Mouse (Mus musculus): ENCODE measurements at regions not wholly inside any gene's neighbourhood (a gene's known extent, or its start where the extent isn't known, plus 50 kb on each side); places are given as distances from the start of the nearest gene placed in this dataset.
"Not testable (repeated sequence)": the region's sequence is repeated elsewhere in the genome, so short reads cannot be mapped to it uniquely, and the experiment has no call there.

DNA sequence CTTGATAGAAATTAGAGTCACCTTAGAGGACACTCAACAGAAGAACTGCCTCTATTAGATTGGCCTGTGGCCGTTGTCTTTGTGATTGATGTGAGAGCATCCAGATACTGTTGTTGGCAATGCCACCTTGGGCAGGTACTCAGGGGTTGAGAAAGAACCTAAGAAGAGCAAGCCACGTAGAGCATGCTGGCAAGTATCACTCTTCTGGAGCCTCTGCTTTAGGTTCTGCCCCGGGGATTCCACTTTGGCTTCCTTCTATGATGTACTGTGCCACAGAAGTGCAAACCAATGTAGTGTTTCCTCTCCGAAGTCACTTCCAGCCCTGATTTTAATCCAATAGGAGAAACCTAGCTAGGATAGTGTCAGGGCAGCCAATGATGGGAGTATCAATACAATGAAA lies 98.3 kb upstream of the Fam84a start:
- DNase-seq (ENCODE audit: low read depth, low spot score) = no peak

DNA sequence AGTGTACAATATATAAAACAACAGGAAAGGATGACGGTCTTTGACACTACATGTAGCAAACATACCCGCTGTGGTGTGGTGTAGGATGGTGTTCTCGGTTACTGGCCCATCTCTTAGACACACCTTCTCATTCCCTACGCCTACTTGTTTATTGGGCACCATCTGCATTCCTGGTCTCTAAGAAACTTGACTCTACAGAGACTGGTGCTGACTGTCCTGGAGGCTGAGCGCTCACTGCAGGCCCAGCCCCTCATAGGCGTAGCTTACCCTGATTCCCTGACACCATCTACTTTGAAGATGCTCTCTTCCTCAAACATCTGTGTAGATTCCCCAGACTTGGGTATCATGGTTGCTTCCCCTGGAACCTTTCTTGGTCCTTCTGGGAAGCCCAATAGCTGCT lies 90.9 kb upstream of the Fam84a start:
- DNase-seq (ENCODE audit: low read depth, low spot score) = not testable (repeated sequence)

DNA sequence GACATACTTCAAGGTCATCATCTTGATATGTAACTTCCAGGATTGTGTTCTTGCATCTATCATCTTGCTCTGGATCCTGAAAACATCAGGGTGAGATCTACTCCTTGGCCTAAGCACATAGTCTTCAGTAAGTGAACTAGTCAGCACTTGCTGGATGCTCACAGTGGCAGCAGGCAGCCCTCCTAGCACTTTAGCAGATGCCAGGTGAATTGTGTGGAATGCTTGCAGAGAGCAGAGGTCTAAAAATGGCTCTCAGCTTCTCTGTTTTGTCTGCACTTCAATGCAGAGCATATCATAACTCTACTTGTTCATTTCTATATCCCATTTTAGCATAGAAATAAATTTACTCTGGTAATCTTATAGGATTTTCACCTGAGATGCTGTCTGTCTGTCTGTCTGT lies 85.8 kb upstream of the Fam84a start:
- DNase-seq (ENCODE audit: low read depth, low spot score) = no peak

DNA sequence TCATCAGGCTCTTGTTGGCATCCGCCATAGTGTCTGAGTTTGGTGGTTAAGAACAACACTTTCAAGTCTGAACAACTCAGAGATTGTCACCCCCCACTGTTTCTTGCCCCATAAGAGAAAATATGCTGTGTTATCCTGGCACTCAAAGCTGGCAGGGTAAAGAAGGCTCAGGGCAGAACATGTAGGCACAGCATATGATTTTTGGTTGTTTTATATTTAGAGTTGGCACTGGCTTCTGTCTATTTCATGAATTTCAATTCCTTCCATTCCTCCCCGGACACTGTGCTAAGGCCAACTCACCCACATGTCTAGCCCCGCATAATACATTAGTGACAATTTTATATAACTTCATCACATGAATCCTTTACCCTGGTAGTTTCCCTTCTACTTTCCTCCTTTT lies 83.5 kb upstream of the Fam84a start:
- no peak for DNase-seq (ENCODE audit: low read depth, low spot score)

DNA sequence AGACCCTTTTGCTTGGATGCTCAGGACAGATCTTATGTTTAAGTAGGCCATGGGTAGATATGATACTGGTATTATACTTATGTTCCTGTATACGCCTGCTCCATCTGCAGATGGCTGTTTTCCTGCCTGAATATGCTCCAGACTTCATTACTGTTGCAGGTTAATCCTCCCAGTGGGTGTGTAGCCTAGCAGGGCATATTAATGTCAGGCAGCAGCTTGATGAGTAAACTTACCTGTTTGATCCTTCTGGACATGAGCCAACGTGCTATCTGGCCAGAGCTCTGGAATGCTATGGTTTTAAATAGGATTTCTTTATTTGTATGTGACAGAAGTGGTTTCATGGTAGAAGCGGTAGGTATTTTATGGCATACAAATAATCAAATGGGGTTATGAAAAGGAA lies 60.8 kb upstream of the Fam84a start:
- DNase-seq (ENCODE audit: low read depth, low spot score) = no peak

GRCm38 (mm10) chr12:14209881-14210280 lies 58.0 kb upstream of the Fam84a start:
- DNase-seq (ENCODE audit: low read depth, low spot score) = no peak

DNA sequence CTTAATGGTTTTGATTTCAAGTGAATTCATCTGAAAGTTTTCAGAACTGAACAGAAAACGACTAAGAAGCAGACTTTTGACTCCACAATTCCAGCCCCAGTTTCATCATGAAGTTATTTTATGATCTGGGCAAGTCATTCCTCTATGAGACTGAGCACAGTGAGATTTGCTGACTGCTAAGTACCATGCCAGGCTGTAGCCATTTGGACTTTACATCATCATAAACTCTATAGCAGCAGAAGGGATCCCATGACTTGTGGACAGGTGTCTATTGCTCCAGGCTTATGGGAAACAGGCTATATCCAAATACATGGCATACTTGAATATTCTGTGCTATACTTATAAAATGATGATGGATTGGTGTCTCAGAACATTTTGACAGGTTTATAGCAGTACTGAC lies 55.4 kb upstream of the Fam84a start:
- DNase-seq (ENCODE audit: low read depth, low spot score) = no peak

GRCm38 (mm10) chr12:14204491-14204890 lies 52.6 kb upstream of the Fam84a start:
- DNase-seq (ENCODE audit: low read depth, low spot score) = no peak
